Mouse (Mus musculus) urinary bladder, postnatal 10 days (tissue): ENCODE results near the gene Zfp456.
"Not testable (repeated sequence)": the region's sequence is repeated elsewhere in the genome, so short reads cannot be mapped to it uniquely, and the experiment has no call there.

Experiments
- DNase-seq: peaks from one replicate; pipeline ENCODE4 v3.0.0; 2022; ENCODE audit warnings: low spot score

Zfp456 gene

DNA sequence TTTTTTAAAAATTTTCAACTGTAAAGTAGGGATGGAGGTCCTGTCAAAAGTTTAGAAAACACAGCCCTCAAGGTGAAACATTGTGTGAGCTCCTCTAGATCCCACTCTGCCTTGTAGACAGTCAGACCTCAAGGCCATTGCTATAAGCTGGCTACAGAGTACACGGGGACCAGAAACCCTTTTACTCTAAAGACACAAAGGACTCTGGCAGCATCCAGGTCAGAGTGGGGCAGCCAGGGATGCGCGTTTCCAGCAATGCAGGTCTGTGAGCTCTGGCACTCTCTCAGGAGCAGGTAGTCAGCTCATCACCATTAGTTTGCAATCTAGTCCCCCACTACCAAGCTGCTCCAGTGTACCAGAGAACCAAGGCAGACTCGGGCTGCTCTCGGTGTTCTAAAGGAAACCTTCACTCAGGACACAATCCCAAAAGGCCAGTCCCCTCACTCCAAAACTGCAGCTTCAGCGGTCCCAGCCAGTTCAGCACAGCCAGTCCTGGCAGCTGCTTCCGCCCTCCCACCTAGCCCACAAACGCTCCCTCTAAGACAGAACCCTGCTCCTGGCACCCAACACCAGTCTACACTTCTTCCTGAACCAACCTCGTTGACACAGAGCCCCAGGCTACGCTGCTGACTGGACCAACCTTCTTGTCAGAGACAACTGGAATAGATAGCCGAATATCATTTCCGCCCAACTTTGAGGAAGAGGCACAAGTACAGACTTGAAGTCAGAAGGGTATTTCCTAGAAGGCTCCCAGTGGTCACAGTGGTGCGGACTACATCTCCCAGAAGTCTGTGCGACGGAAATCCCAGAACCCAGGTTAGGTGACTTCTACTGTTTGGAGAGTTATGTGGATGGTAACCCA lies at the start of gene Zfp456, which contains the start of gene Gm28041:
Gene Zfp456, minus strand, starts transcription at position 761 of the 862 bp plus-strand sequence.
Gene Gm28041, minus strand, starts transcription at position 684 of the 862 bp plus-strand sequence.
- not testable (repeated sequence) for DNase-seq

DNA sequence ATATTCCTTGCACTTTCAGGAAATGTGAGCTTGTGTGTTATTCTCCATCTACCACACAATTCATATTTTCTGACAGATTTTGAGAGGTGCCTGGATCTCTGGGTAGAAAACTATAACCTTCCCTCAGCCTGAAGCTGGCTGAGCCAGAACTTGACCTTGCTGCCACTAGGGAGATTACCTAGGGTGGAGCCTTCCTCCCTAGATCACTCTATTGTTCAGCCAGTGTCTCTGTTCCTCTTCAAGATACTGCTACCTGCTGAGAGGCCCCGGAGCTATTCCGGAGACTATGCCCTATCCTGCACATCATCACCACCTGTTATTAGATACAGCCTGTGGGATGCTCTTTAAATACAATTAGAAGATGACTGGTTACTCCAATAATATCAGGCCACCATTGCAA lies 46.9 kb upstream of the Zfp456 start:
- DNase-seq, result not testable (repeated sequence)

DNA sequence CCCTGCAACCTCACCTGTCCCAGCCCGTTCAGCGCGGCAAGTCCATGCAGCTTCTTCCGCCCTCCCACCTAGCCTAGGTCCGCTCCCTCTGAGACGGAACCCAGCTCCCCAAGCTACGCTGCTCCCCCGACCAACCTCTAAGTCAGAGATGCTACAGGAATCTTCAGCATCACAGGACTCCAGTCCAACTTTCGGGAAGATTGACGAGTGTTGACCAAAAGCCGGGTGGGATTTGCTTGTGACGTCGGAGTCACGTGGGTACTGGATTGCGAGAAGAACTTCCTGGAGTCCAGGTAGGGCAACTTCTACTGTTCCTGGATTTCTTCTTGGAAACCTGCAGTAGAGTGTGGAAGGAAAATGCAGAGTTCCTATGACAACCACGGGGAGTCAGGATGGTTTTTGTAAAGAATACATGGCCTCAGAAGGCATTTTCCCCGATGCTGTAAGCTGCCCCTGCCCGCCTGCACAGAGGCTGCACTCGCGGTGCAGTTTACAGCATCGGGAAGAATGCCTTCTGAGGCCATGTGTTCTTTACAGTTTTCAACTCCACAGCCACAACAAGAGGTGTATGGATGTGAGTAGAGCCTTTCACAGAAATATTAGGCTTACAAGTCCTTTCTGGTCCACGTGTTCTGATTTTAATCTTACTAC lies 45.7 kb upstream of the Zfp456 start, which contains the start of gene Zfp459:
Gene Zfp459, minus strand, starts transcription at position 212 of the 651 bp plus-strand sequence.
- DNase-seq, result no peak

DNA sequence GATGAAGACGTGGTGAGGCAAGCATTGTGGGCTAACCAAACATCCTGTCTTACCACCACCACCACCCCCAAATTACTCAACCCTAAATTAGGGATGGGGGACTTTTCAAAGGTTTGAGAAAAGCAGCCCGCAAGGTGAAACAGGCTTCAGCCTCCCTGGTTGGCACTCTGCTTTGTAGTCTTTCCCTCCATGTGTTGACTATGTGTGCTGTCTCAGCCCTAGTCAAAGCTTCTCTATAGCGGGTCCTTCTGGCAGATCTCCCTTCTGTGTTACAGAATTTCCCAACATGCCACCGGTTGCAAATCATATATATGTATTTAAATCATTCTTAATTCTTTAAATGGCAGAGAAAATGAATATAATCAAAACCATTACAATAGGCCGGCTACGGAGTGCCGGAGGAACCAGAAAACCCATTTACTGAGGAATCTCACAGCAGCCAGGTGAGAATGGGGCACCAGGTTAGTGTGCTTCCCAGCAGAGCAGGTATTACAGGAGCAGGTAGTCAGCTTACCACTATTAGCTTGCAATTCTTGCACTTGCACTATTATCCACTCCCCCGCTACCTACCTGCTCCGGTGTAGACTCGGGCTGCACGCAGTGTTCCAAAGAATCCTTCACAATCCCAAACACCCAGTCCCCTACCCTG lies 45.1 kb upstream of the Zfp456 start:
- DNase-seq, result no peak

DNA sequence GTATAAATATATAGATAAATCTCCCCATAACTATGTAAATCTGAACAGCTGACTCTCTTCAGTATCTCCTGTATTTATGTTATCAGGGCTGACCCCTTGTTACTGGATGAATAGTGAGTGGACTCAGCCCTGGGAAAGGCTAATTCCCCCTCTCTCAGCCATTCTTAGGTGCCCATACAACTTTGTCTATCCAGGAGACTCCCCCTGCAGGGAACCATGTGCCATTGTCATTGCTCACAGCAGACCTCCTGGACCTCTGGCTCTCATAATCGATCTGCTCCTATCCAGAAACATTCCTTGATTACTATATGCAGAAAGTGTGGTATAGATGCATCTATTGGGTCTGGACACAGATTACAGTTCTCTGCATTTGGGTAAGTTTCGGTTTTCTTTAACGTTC lies 41.2 kb upstream of the Zfp456 start:
- no peak for DNase-seq

DNA sequence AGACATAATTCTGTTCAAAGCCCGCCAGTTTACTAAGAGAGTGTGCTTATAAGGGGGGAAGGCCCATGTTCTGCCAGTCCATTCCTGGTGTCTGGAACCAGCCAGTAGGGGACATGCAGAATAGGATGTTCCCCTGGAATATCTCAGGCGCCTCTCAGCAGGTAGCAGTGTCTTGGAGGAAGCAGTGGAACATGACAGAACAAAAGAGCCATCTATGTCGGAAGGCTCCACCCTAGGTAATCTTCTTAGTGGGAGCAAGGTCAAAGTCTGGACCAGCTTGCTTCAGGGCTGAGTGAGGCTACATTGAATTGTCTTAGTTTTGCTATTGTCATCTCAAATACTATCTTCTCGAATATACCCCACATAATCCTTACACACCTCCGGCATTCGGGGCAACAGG lies 40.1 kb upstream of the Zfp456 start:
- no peak for DNase-seq

DNA sequence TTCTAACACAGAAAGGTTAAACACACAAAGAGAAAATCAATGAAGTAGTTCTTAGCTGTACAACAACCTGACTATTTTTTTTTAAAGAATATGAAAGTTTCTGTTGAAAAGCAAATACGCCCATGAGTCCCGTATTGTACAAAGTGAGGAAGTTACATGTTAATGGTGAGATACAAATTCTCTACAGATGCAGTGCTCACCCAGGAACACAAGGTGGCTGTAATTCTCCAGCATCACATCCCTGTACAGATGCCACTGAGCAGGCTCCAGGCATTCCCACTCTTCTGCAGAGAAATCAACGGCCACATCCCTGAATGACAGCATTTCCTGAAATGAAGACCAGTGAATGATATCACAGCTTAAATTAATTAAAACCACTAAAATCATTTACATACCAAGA lies 38.0 kb upstream of the Zfp456 start:
- DNase-seq, result not testable (repeated sequence)

DNA sequence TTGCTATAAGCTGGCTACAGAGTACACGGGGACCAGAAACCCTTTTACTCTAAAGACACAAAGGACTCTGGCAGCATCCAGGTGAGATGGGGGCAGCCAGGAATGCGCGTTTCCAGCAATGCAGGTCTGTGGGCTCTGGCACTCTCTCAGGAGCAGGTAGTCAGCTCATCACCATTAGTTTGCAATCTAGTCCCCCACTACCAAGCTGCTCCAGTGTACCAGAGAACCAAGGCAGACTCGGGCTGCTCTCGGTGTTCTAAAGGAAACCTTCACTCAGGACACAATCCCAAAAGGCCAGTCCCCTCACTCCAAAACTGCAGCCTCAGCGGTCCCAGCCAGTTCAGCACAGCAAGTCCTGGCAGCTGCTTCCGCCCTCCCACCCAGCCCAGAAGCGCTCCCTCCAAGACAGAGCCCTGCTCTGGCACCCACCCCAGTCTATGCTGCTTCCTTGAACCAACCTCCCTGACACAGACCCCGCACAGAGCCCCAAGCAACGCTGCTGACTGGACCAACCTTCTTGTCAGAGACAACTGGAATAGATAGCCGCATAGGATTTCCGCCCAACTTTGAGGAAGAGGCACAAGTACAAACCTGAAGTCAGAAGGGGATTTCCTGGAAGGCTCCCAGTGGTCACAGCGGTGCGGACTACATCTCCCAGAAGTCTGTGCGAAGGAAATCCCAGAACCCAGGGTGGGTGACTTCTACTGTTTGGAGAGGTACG lies 23.7 kb upstream of the Zfp456 start, which contains the start of gene Zfp429:
Gene Zfp429, minus strand, starts transcription at position 637 of the 721 bp plus-strand sequence.
- not testable (repeated sequence) for DNase-seq

DNA sequence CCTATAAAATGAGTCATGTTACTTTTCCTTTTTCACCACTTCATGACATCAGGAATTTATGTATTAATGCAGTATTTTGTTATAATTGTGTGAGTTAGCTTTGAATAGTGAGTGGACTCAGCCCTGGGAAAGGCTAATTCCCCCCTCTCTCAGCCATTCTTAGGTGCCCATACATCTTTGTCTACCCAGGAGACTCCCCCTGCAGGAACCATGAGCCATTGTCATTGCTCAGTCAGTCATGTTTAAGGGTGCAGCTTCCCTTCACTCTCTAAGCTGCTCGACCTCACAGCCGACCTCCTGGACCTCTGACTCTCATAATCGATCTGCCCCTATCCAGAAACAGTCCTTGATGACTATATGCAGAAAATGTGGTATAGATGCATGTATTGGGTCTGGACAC lies 645 bp upstream of the Zfp456 start:
- DNase-seq, result not testable (repeated sequence)

DNA sequence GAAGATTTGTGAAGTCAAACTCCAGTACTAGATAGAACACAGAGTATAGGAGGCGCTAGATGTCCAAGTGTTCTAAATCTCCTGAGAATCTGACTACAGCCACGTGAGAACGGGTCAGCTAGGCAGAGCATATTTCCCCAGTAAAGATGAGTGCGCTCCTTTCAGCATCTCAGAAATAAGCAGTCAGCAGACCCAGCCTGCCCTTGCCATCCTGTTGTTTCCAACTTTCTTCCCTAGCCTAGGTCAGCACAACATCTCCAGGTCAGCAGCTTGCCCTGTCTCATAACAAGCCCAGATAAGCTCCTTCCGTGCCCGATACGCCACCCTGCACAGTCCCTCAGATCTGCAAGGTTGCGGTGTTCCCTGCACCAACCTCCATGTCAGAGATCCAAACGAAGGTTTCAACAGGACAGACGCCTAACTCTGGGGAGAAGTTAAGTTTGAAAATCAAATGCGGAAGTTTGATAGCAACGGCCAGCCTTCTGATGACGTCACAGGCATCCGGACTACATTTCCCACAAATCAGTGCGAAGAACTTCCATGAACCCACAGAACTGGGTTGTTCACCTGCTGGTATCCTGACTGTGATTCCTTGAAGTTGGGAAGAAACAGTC lies 15.4 kb downstream of the Zfp456 start, which contains the start of the genes Gm28044 and Zfp953:
Gene Gm28044, minus strand, starts transcription at position 406 of the 614 bp plus-strand sequence.
Gene Zfp953, minus strand, starts transcription at position 475 of the 614 bp plus-strand sequence.
- DNase-seq, result peak; percentile 60

DNA sequence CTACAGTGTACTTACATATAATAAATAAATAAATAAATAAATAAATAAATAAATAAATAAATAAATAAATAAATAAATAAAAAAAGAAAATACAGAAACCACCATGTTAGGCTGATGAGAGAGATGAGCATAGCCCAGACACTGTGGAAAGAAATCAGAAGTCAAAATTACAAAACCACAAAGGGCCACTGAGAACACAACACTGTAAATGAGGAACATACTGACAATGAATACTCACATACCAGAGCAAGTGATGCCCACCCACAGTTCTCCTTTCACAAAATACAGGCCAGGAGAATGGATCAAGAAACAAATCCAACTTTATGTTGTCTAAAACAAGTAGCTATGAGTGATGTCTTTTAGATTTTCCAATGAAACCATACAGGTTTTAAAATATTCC lies 23.8 kb downstream of the Zfp456 start:
- DNase-seq, result no peak

DNA sequence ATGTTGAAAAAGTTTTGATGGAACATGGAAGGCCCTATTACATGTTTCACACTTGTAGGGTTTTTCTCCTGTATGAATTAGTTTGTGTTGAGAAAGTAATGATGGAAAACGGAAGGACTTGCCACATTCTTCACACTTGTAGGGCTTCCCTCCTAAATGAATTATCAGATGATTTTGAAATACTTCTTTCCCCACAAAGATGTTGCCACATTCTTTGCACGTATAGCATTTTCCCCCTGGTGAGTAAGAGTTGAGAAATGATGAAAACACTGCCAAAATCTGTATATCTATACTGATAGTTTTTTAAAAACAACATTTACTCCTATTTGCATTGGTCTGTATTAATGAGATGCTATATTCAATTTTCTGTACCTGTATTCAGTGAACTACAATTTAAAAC lies 32.2 kb downstream of the Zfp456 start:
- DNase-seq, result no peak

DNA sequence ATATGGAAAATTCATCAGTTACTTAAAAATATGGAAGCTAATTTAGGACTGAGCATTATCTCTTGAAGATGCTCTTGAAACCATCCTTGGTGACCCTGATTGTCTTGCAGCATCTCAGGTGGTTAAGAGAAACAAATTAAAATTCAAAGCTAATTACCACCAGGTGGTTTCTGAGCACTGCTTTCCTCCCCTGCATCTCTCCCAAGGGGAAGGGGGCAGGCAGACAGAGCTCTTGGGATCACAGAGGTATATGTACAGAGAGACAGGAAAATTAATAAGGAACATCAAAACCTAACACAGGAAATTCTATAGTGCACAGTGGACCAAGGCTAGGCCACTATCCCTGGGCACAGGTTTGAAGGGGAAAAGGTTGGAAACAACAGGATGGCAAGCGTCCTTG lies 42.7 kb downstream of the Zfp456 start:
- DNase-seq, result no peak

DNA sequence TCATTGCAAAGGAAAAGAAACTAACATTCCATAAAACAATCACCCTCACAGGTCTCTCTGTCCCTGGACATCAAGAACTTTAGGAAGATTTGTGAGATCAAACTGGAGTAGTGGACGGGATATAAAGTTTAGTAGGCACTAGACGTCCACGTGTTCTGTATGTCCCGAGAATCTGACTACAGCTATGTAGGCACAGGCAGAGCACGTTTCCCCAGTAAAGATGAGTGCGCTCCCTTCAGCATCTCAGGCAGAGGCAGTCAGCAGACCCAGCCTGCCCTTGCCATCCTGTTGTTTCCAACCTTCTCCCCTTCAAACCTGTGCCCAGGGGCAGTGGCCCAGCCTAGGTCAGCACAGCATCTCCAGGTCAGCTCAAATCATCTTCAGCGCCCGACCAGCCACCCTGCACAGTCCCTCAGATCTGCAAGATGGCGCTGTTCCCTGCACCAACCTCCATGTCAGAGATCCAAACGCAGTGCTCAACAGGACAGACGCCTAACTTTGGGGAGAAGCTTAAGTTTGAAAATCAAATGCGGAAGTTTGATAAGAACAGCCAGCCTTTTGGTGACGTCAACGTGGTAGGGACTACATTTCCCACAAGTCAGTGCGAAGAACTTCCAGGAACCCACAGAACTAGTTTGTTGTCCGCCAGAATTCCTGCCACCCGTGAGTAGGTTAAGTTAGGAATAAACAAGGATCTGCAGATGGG lies 43.4 kb downstream of the Zfp456 start, which contains the start of gene Zfp595:
Gene Zfp595, minus strand, starts transcription at position 552 of the 706 bp plus-strand sequence.
- DNase-seq, result peak; percentile 24
